Mouse (Mus musculus): ENCODE data around the gene Zfp575. TPM values are rescaled to one million over a fixed set of nuclear protein-coding genes. Genes with fewer than 3 reads are reported as not detected.

Zfp575 gene
- polyA plus RNA-seq (2015; fragmentation: Nextera tagmentation; extraction: Ambion mirVana), result 23.0 and 23.3 TPM in 2 replicates

GRCm38 (mm10) chr7:24587330-24588105 lies at the start of gene Zfp575, which contains the start of gene Ethe1:
Zfp575 (minus strand) TSS chr7:24587641.
Ethe1 (plus strand) TSS chr7:24587543.

GRCm38 (mm10) chr7:24636264-24636663 lies 48.8 kb upstream of the Zfp575 start, which contains the start of gene Lypd3:
Lypd3 (plus strand) TSS chr7:24636550.

GRCm38 (mm10) chr7:24610144-24610878 lies 22.9 kb upstream of the Zfp575 start, which contains the start of gene Phldb3:
Phldb3 (plus strand) TSS chr7:24610763.

GRCm38 (mm10) chr7:24546068-24546614 lies 41.3 kb downstream of the Zfp575 start, which contains the start of the genes Pinlyp and Xrcc1:
Pinlyp (minus strand) TSS chr7:24546118.
Xrcc1 (plus strand) TSS chr7:24546289.

Other genes starting within 250 kb of the Zfp575 start
- gene Lypd5, start 238.4 kb downstream of the Zfp575 start, polyA plus RNA-seq (2015; fragmentation: Nextera tagmentation; extraction: Ambion mirVana), result 0.10 TPM in 1 of 2 replicates, not detected in the other
- 2.2 and 3.2 TPM in 2 replicates for gene Kcnn4, start 217.4 kb downstream of the Zfp575 start, polyA plus RNA-seq (2015; fragmentation: Nextera tagmentation; extraction: Ambion mirVana)
- gene Smg9, start 188.0 kb downstream of the Zfp575 start, polyA plus RNA-seq (2015; fragmentation: Nextera tagmentation; extraction: Ambion mirVana), result 28.5 and 35.3 TPM in 2 replicates
- gene Irgc1, start 135.3 kb downstream of the Zfp575 start, polyA plus RNA-seq (2015; fragmentation: Nextera tagmentation; extraction: Ambion mirVana), result not detected in 2 replicates
- gene Plaur, start 125.2 kb downstream of the Zfp575 start, polyA plus RNA-seq (2015; fragmentation: Nextera tagmentation; extraction: Ambion mirVana), result 1.4 and 2.5 TPM in 2 replicates
- 110 and 120 TPM in 2 replicates for gene Cadm4, start 105.6 kb downstream of the Zfp575 start, polyA plus RNA-seq (2015; fragmentation: Nextera tagmentation; extraction: Ambion mirVana)
- 201 and 233 TPM in 2 replicates for gene Zfp428, start 80.6 kb downstream of the Zfp575 start, polyA plus RNA-seq (2015; fragmentation: Nextera tagmentation; extraction: Ambion mirVana)
- 0.35 and 0.56 TPM in 2 replicates for gene AC161166.1, start 75.2 kb downstream of the Zfp575 start, polyA plus RNA-seq (2015; fragmentation: Nextera tagmentation; extraction: Ambion mirVana)
- gene Irgq, start 57.0 kb downstream of the Zfp575 start, polyA plus RNA-seq (2015; fragmentation: Nextera tagmentation; extraction: Ambion mirVana), result 18.4 and 19.7 TPM in 2 replicates
- gene Pinlyp, start 41.5 kb downstream of the Zfp575 start, polyA plus RNA-seq (2015; fragmentation: Nextera tagmentation; extraction: Ambion mirVana), result 0.18 TPM in 1 of 2 replicates, not detected in the other
- gene Xrcc1, start 41.4 kb downstream of the Zfp575 start, polyA plus RNA-seq (2015; fragmentation: Nextera tagmentation; extraction: Ambion mirVana), result 40.7 and 51.6 TPM in 2 replicates
- gene Ethe1, start 98 bp downstream of the Zfp575 start, polyA plus RNA-seq (2015; fragmentation: Nextera tagmentation; extraction: Ambion mirVana), result 30.6 and 31.1 TPM in 2 replicates
- not detected in 2 replicates for gene Phldb3, start 23.1 kb upstream of the Zfp575 start, polyA plus RNA-seq (2015; fragmentation: Nextera tagmentation; extraction: Ambion mirVana)
- 1.2 and 1.3 TPM in 2 replicates for gene Lypd3, start 48.9 kb upstream of the Zfp575 start, polyA plus RNA-seq (2015; fragmentation: Nextera tagmentation; extraction: Ambion mirVana)
- not detected in 2 replicates for gene Tex101, start 89.0 kb upstream of the Zfp575 start, polyA plus RNA-seq (2015; fragmentation: Nextera tagmentation; extraction: Ambion mirVana)
- not detected in 2 replicates for gene BC049730, start 121.6 kb upstream of the Zfp575 start, polyA plus RNA-seq (2015; fragmentation: Nextera tagmentation; extraction: Ambion mirVana)
- not detected in 2 replicates for gene Gm4763, start 139.3 kb upstream of the Zfp575 start, polyA plus RNA-seq (2015; fragmentation: Nextera tagmentation; extraction: Ambion mirVana)
- gene Cd177, start 172.7 kb upstream of the Zfp575 start, polyA plus RNA-seq (2015; fragmentation: Nextera tagmentation; extraction: Ambion mirVana), result 0.17 and 0.43 TPM in 2 replicates
- gene Ceacam10, start 189.6 kb upstream of the Zfp575 start, polyA plus RNA-seq (2015; fragmentation: Nextera tagmentation; extraction: Ambion mirVana), result 0.51 and 1.2 TPM in 2 replicates